Mouse (Mus musculus): ENCODE measurements around the gene Cyp2j5. TPM values are rescaled to one million over a fixed set of nuclear protein-coding genes. Genes with fewer than 3 reads are reported as not detected.

Gene Cyp2j5
- total RNA-seq, 2 experiments from 2014 or later: 0.14 TPM; not detected in 1

Other genes starting within 250 kb of the Cyp2j5 start
- gene Cyp2j8, start 156.8 kb downstream of the Cyp2j5 start, total RNA-seq (2021): not detected
- gene Cyp2j6, start 110.5 kb downstream of the Cyp2j5 start, total RNA-seq (2021): 1 to 10 TPM; 3.2 to 3.8 TPM
- gene Cyp2j9, start 72.6 kb downstream of the Cyp2j5 start, total RNA-seq (2021): 1 to 10 TPM; 1.3 to 1.6 TPM
- not detected for gene Gm12695, start 121.0 kb upstream of the Cyp2j5 start, total RNA-seq (2021)

Data from gastrocnemius, postnatal 10 days (tissue).